Mouse (Mus musculus): ENCODE results near the gene Foxp2.

Foxp2 gene

GRCm38 (mm10) chr6:15373621-15374020 is 472.5 kb downstream of the Foxp2 start:
- no peak for DNase-seq (ENCODE audit: low read depth, low spot score)
- no peaks in the 10 kb centered on the region for H3K36me3 ChIP-seq (ENCODE audit: control insufficient read depth, insufficient read depth, low read length, poor library complexity, severe bottlenecking)
- H3K27me3 ChIP-seq (ENCODE audit: control insufficient read depth, insufficient read depth, low read length, poor library complexity, severe bottlenecking), result no peaks in the 10 kb centered on the region

- DNase-seq (ENCODE audit: low read depth, low spot score), result no peak
- no peaks in the 10 kb centered on the region for H3K27me3 ChIP-seq (ENCODE audit: control insufficient read depth, insufficient read depth, low read length, poor library complexity, severe bottlenecking)
- H3K36me3 ChIP-seq (ENCODE audit: control insufficient read depth, insufficient read depth, low read length, poor library complexity, severe bottlenecking), result no peaks in the 10 kb centered on the region
Observed at GRCm38 (mm10) chr6:15378261-15378660, 477.1 kb downstream of the Foxp2 start.

- H3K27me3 ChIP-seq (ENCODE audit: control insufficient read depth, insufficient read depth, low read length, poor library complexity, severe bottlenecking), result no peaks in the 10 kb centered on the region
- DNase-seq (ENCODE audit: low read depth, low spot score), result no peak
- no peaks in the 10 kb centered on the region for H3K36me3 ChIP-seq (ENCODE audit: control insufficient read depth, insufficient read depth, low read length, poor library complexity, severe bottlenecking)
Observed at GRCm38 (mm10) chr6:15396462-15396861, 495.3 kb downstream of the Foxp2 start.

- Histone ChIP-seq H3K27me3 (ENCODE audit: control insufficient read depth, insufficient read depth, low read length, poor library complexity, severe bottlenecking) (no peaks in the 10 kb centered on the region; the same call in 1 of the 2 replicates), H3K36me3 (ENCODE audit: control insufficient read depth, insufficient read depth, low read length, poor library complexity, severe bottlenecking) (no peaks in the 10 kb centered on the region)
- no peak for DNase-seq (ENCODE audit: low read depth, low spot score)
Observed at GRCm38 (mm10) chr6:15397485-15397884, 496.3 kb downstream of the Foxp2 start.

- DNase-seq (ENCODE audit: low read depth, low spot score), result no peak
- Histone ChIP-seq H3K27me3 (ENCODE audit: control insufficient read depth, insufficient read depth, low read length, poor library complexity, severe bottlenecking) (no peaks in the 10 kb centered on the region; the same call in 1 of the 2 replicates), H3K36me3 (ENCODE audit: control insufficient read depth, insufficient read depth, low read length, poor library complexity, severe bottlenecking) (no peaks in the 10 kb centered on the region)
Observed at GRCm38 (mm10) chr6:15401138-15401537, 500.0 kb downstream of the Foxp2 start.

GRCm38 (mm10) chr6:15402026-15402425 is 500.9 kb downstream of the Foxp2 start:
- DNase-seq (ENCODE audit: low read depth, low spot score), result no peak
- Histone ChIP-seq H3K27me3 (ENCODE audit: control insufficient read depth, insufficient read depth, low read length, poor library complexity, severe bottlenecking) (no peaks in the 10 kb centered on the region; the same call in 1 of the 2 replicates), H3K36me3 (ENCODE audit: control insufficient read depth, insufficient read depth, low read length, poor library complexity, severe bottlenecking) (no peaks in the 10 kb centered on the region)

- DNase-seq (ENCODE audit: low read depth, low spot score), result no peak
- no peaks in the 10 kb centered on the region for H3K36me3 ChIP-seq (ENCODE audit: control insufficient read depth, insufficient read depth, low read length, poor library complexity, severe bottlenecking)
- no peaks in the 10 kb centered on the region for H3K27me3 ChIP-seq (ENCODE audit: control insufficient read depth, insufficient read depth, low read length, poor library complexity, severe bottlenecking)
Observed at GRCm38 (mm10) chr6:15415099-15415498, 514.0 kb downstream of the Foxp2 start.

- no peak for DNase-seq (ENCODE audit: low read depth, low spot score)
- Histone ChIP-seq H3K36me3 (ENCODE audit: control insufficient read depth, insufficient read depth, low read length, poor library complexity, severe bottlenecking) (no peaks in the 10 kb centered on the region), H3K27me3 (ENCODE audit: control insufficient read depth, insufficient read depth, low read length, poor library complexity, severe bottlenecking) (no peaks in the 10 kb centered on the region)
Observed at GRCm38 (mm10) chr6:15459701-15460100, 558.6 kb downstream of the Foxp2 start.

- H3K36me3 ChIP-seq (ENCODE audit: control insufficient read depth, insufficient read depth, low read length, poor library complexity, severe bottlenecking), result no peaks in the 10 kb centered on the region
- DNase-seq (ENCODE audit: low read depth, low spot score), result no peak
- H3K27me3 ChIP-seq (ENCODE audit: control insufficient read depth, insufficient read depth, low read length, poor library complexity, severe bottlenecking), result no peaks in the 10 kb centered on the region
Observed at GRCm38 (mm10) chr6:15463390-15463789, 562.2 kb downstream of the Foxp2 start.

GRCm38 (mm10) chr6:15465471-15465870 is 564.3 kb downstream of the Foxp2 start:
- H3K27me3 ChIP-seq (ENCODE audit: control insufficient read depth, insufficient read depth, low read length, poor library complexity, severe bottlenecking), result no peaks in the 10 kb centered on the region
- no peak for DNase-seq (ENCODE audit: low read depth, low spot score)
- H3K36me3 ChIP-seq (ENCODE audit: control insufficient read depth, insufficient read depth, low read length, poor library complexity, severe bottlenecking), result no peaks in the 10 kb centered on the region

GRCm38 (mm10) chr6:15466634-15467033 is 565.5 kb downstream of the Foxp2 start:
- no peaks in the 10 kb centered on the region for H3K27me3 ChIP-seq (ENCODE audit: control insufficient read depth, insufficient read depth, low read length, poor library complexity, severe bottlenecking)
- no peak for DNase-seq (ENCODE audit: low read depth, low spot score)
- no peaks in the 10 kb centered on the region for H3K36me3 ChIP-seq (ENCODE audit: control insufficient read depth, insufficient read depth, low read length, poor library complexity, severe bottlenecking)

- Histone ChIP-seq H3K36me3 (ENCODE audit: control insufficient read depth, insufficient read depth, low read length, poor library complexity, severe bottlenecking) (no peaks in the 10 kb centered on the region), H3K27me3 (ENCODE audit: control insufficient read depth, insufficient read depth, low read length, poor library complexity, severe bottlenecking) (no peaks in the 10 kb centered on the region)
- DNase-seq (ENCODE audit: low read depth, low spot score), result no peak
Observed at GRCm38 (mm10) chr6:15486909-15487308, 585.8 kb downstream of the Foxp2 start.

All from splenic B cell, adult 2 months (primary cell).